Mouse (Mus musculus) megakaryocyte, embryonic 14.5 days (primary cell): ENCODE results near the gene Sept9.

Source experiments
- FLI1 ChIP-seq: IDR thresholded peaks from 2 replicates; pipeline ENCODE4 v1.6.1; 2012; ENCODE audit warnings: low read length, inconsistent platforms, mixed read lengths
- GATA1 ChIP-seq: IDR thresholded peaks from 3 replicates; pipeline ENCODE4 v1.6.1; 2012; ENCODE audit warnings: mixed read lengths, low read length, inconsistent platforms, borderline replicate concordance

- TF ChIP-seq GATA1 (no peak), FLI1 (no peak)
Observed at GRCm38 (mm10) chr11:117305509-117306188, 106.2 kb downstream of the Sept9 start.
